Mouse (Mus musculus) spleen, adult 2 months (tissue): ENCODE data around the gene Zfp541. TPM values are rescaled to one million over a fixed set of nuclear protein-coding genes. Genes with fewer than 3 reads are reported as not detected.

Experiments used
- DNase-seq, 2 experiments: peaks; one replicate each; pipeline versions ENCODE4 v3.0.0 to v3.0.0-alpha.2; 2012 to 2021; ENCODE audit warnings: low spot score in 2 of 2, low read depth in 1 of 2
- H3K27ac ChIP-seq: fragments of 200-500 bp; 2 replicates; pipeline ENCODE4 v1.5.1; 2012; ENCODE audit warnings: low read length, inconsistent platforms; ENCODE audit not compliant: insufficient read depth
- H3K27me3 ChIP-seq: fragments of 200-500 bp; 2 replicates; pipeline ENCODE4 v1.6.1; 2012; ENCODE audit warnings: mild to moderate bottlenecking, moderate library complexity, low read length, inconsistent platforms; ENCODE audit not compliant: control insufficient read depth, insufficient read depth
- H3K36me3 ChIP-seq: fragments of 200-500 bp; 2 replicates; pipeline ENCODE4 v1.6.1; 2012; ENCODE audit warnings: mild to moderate bottlenecking, low read length, inconsistent platforms; ENCODE audit not compliant: control insufficient read depth, insufficient read depth
- H3K4me1 ChIP-seq: fragments of 200-500 bp; 2 replicates; pipeline ENCODE4 v1.6.1; 2011; ENCODE audit warnings: inconsistent platforms; ENCODE audit not compliant: control insufficient read depth, insufficient read depth, insufficient read length
- H3K4me3 ChIP-seq: fragments of 200-500 bp; 2 replicates; pipeline ENCODE4 v1.5.1; 2011; ENCODE audit warnings: mild to moderate bottlenecking, inconsistent platforms; ENCODE audit not compliant: insufficient read depth, insufficient read length; ENCODE audit errors: extremely low read depth
- CTCF ChIP-seq: fragments of 200-500 bp; IDR thresholded peaks from 2 replicates; pipeline ENCODE4 v1.5.1; 2011; ENCODE audit warnings: mild to moderate bottlenecking, inconsistent platforms; ENCODE audit not compliant: insufficient read depth, insufficient read length, insufficient replicate concordance; ENCODE audit errors: extremely low read depth
- POLR2A ChIP-seq: fragments of 200-500 bp; IDR thresholded peaks from 2 replicates; pipeline ENCODE4 v1.6.1; 2011; ENCODE audit warnings: low read depth, low read length, inconsistent platforms
- WGBS: fragments of 180-500 bp; shearing (Covaris S2); methylation state at CpG from one replicate; pipeline ENCODE4 v1.1.7; 2018; 5-methylcytosine and 5-hydroxymethylcytosine counted together
- polyA plus RNA-seq: library from polyadenylated mRNA; depleted of rRNA; stranded (reverse); fragments of >200 nt; gene quantifications from 2 replicates; pipeline ENCODE4 v1.2.3, GENCODE M21; 2012; rRNA removed

The Zfp541 gene
- 0.02 and 0.05 TPM in 2 replicates for polyA plus RNA-seq

DNA sequence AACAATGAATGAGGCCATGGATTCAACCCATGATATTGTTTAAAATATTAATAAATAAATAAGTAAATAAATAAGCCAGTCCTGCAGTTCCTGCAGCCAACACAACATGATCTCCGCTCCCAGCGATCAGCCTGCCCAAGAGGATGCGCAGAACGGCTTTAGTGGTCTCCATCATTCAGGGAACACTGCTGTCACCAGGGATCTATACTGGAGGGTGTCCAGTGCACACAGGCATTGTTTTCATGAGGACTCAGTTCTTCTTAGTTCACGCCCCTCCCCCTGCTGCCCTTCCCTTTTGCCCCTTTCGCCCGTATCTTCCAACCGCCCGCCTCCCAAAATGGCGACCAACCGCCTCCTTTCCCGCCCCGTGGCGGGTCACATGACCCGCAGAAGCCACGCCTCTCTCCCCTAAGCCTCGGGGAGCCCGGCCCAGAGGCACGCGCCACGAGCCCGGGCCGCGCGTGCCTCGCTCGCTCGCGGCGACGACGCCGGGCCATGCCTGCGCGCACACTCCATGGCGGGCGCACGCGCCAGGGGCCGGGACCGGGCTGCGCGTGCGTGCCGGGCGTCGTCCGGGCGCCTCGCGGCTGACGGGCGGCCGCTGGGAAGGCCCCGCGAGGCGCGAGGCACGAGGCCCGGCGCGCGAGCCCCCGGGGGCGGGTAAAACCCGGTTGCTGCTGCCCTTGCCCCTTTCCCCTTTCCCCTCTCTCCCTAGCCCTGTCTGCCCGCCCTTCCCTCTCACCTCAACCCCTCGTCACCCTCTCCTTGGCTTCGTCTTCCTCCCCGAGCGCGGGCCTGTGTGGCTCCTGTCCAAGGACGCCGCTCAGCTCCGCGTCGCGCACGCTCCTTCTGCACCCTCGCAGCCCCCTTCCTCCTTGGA lies at the start of gene Zfp541:
Zfp541 (plus strand) TSS at position 596 of the 880 bp plus-strand sequence.
- peaks cover 12% of the 10 kb centered on the region; the same call in 1 of the 2 replicates for H3K4me1 ChIP-seq
- 85% methylated on average over 80 of the region's 80 CpGs for WGBS

DNA sequence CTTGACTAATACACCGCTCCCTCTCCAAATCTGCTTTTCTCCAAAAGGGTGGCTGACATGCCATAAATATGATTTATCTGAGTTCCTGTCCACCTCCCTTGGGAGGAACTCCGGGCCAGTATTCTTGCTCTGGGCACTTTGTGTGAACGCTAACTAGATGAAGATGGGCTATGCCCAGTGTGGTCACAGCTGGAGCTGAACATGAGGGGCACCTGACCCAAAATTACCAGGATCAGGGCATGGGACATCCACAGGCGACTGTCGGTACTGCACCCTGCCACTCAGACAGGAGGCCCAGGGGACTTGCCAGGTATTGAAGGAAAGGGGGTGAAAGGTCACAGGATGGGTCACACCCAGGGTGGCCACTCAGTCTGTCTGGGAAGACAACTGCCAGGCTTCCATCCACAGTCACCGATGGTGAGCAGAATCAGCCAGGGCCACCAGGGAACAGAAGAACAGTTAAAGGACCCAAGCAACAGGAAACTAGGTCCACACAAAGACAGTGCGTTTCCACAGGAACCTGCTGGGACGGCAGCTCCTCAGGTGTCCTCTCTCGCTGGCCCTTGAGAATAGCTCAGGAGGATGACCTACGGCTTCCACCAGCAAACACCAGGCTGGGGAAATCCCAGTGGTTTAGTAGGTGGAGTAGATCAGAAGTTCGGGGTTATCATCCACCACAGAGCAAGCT lies 48.9 kb upstream of the Zfp541 start:
- Histone ChIP-seq H3K36me3 (no peaks in the 10 kb centered on the region), H3K27me3 (no peaks in the 10 kb centered on the region), H3K27ac (peak overlapping the region; percentile 46; the same call in 1 of the 2 replicates), H3K4me3 (no peak overlapping the region), H3K4me1 (peaks cover 54% of the 10 kb centered on the region)
- WGBS = 45% methylated on average over 11 of the region's 11 CpGs
- peak; percentile 44; the same call in 1 of the 2 replicates for TF ChIP-seq CTCF
- no peak for TF ChIP-seq POLR2A
- peak in 1 of 2 experiments; percentile 44 for DNase-seq

More for the DNA sequence above, at the start of gene Zfp541:
- no peak within 1 kb of the TSS for H3K4me3 ChIP-seq
- no peak within 1 kb of the TSS for H3K27ac ChIP-seq
- H3K27me3 ChIP-seq = no peaks in the 10 kb centered on the region
- H3K36me3 ChIP-seq = no peaks in the 10 kb centered on the region
- no peak for DNase-seq
- TF ChIP-seq CTCF = no peak
- TF ChIP-seq POLR2A = no peak

DNA sequence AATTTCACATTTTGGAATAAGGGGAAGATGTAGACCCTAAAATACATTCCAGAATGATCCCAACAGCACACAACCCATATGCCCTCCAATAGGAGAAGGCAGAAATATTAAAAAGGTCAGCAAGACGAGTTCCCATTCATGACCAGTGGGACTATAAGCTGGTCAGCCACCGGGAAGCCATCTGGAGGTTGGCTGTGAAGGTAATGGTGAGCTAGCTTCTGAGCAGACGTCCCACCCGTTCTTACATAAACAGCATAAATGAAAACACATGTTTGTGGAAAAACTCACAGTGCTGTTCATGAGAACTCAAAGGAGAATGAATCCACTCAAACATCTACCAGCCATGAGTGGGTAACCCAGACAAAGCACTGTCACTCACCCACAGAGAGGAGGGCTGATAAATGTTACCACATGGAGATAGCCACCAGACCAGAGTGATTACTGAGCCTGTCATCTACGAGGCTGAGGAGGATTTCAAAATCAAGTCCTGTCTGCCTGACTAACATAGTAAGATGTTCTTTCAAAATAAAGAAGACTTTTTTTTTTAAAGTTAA lies 47.8 kb upstream of the Zfp541 start:
- no peak for DNase-seq
- H3K27me3 ChIP-seq = no peaks in the 10 kb centered on the region
- peak overlapping the region; percentile 11; the same call in 1 of the 2 replicates for H3K27ac ChIP-seq
- H3K4me1 ChIP-seq = peaks cover 57% of the 10 kb centered on the region
- no peaks in the 10 kb centered on the region for H3K36me3 ChIP-seq
- 84% methylated on average over 5 of the region's 5 CpGs for WGBS
- TF ChIP-seq POLR2A (no peak), CTCF (no peak)
- H3K4me3 ChIP-seq = no peak overlapping the region

DNA sequence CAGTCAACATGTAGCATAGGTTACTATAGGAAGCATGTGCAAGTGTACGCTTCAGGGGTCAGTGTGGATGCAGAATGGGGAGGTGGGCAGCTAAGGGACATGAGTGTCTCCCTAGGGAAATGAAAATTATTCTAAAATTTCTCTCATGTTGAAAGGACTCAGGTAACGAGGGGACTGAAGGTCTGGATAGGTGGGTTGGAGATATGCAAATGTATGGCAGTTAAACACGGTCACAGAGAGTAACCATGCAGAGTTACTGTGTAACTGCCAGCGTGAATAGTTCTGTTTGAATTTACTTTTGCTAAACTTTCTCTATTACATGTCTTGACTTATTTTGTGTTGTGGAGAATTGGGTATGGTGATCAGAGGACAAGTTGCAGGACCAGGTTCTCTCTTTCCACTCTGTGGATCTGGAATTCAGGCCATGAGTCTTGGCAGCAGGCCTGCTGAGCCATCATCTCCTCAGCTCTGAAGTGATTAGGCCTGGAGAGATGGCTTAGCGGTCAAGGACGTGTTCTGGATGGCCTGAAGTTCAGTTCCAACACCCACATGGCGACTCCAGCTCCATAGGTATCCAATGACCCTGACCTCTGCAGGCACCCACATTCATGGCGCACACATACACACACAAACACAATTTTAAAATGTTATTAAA lies 47.0 kb upstream of the Zfp541 start:
- 62% methylated on average over 8 of the region's 8 CpGs for WGBS
- Histone ChIP-seq H3K27ac (peak overlapping the region; percentile 60), H3K27me3 (no peaks in the 10 kb centered on the region), H3K4me1 (peaks cover 65% of the 10 kb centered on the region), H3K36me3 (no peaks in the 10 kb centered on the region), H3K4me3 (no peak overlapping the region)
- TF ChIP-seq CTCF = no peak
- no peak for TF ChIP-seq POLR2A
- no peak for DNase-seq

DNA sequence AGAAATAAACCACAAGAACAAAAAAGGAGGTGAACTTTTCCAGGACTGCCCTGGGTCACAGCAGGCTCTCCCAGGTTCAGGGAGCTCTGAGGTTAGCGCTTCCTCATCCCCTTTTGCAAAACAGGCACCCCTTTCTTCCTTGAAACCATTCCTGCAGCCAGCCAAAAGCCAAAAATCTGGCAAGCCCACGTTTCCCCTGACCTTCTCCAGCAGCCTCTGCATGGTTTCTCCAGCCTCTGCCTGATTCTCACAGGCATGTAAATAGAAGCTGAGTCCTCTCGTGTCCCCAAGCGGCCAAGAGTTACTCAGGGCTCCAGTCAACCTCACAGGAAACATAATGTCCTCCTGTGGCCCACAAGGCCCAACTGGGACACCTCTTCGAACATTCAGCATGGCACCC lies 46.2 kb upstream of the Zfp541 start:
- WGBS = 36% methylated on average over 5 of the region's 5 CpGs
- no peaks in the 10 kb centered on the region for H3K27me3 ChIP-seq
- no peak for DNase-seq
- no peak overlapping the region for H3K4me3 ChIP-seq
- H3K27ac ChIP-seq = peak overlapping the region; percentile 60
- TF ChIP-seq CTCF = no peak
- no peak for TF ChIP-seq POLR2A
- no peaks in the 10 kb centered on the region for H3K36me3 ChIP-seq
- peaks cover 68% of the 10 kb centered on the region for H3K4me1 ChIP-seq
